Mouse (Mus musculus) spleen, embryonic (tissue): ENCODE results near the gene Prkag3.

Experiments used
- CTCF ChIA-PET: fragments of 350-600 bp; sonication (Branson Sonifier 250); formaldehyde crosslinking; loops from one replicate; lab custom pipeline; 2022; lab: Charles Lee

The Prkag3 gene

DNA sequence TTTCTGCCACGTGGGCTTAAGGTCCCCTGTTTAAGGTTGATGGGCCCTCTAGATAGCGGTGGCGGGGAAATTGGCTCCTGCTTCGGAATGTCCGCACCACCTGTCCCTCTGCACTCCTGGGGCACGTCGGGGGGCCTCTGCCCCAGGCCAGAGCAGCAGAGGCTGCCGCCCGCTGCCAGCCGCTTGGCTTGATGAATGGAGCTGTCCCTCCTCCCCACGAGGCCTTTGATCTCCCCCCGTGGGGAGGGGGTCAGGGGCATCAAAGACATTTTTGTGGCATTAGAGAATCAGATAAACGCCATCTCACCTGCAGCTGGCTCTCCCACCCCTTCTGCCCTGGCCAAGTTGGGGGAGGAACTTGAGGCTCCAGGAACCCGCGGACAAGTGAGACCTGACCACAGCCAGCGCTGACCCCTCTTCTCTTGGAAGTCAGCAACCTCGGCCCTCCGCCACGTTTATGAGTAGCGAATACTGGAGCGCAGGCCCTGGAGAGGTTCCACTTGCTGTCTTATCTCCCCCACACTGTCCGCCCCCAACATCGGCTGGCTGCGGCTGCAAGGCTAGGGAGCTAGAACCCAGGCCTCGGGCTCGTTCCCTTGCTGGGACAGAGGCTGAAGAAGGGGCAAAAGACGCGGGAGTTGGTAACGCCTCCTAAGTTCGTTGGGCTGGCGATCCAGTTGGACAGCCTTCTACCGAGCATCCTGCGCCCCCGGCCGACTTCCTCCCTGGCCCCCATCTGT lies 21.9 kb upstream of the Prkag3 start:
- CTCF ChIA-PET = no interaction called here

DNA sequence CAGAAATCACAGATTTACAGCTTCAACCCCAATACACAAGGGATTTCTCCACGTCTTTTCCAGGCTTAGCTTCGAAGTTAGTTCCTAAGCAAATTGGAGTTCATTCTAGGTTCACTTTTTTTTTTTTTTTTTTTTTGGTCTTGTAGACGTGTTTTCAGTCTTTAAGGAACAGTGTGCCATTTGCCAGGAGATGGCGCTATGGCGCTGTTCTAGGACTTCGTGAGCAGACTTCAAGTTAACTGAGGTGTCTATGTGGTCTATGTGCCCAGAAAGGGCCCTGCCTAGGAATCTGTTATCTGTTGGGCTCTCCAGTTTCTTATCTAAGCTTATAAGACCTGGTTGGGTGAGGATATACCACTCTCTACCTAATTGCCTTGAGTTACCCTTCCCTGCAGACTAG lies 14.1 kb upstream of the Prkag3 start:
- CTCF ChIA-PET = interaction anchor here (0.7 to 1.1 kb wide), 6 partner anchors 9 to 454 kb away, joined by 3 to 18 read pairs (median 8); no protein-coding TSS in a partner anchor

DNA sequence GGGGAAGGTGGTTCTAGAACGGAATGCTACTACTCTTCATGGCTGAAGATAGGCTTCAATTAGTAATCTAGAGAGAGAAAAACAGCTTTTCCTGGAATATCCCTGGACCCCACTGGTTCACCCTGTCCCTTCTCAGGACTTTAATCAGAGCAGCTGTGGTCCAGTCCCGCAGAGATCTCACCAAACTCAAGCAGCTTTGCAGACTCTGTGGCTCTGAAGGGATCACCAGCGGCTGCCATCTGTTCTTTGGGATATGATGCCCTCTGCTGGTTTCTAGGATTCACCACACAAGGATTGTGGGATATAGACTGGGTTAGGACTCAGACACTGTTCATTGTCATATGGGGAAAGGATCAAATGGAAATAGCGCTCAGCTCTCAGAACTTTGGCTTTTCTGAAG lies 10.8 kb upstream of the Prkag3 start:
- CTCF ChIA-PET = no interaction called here

DNA sequence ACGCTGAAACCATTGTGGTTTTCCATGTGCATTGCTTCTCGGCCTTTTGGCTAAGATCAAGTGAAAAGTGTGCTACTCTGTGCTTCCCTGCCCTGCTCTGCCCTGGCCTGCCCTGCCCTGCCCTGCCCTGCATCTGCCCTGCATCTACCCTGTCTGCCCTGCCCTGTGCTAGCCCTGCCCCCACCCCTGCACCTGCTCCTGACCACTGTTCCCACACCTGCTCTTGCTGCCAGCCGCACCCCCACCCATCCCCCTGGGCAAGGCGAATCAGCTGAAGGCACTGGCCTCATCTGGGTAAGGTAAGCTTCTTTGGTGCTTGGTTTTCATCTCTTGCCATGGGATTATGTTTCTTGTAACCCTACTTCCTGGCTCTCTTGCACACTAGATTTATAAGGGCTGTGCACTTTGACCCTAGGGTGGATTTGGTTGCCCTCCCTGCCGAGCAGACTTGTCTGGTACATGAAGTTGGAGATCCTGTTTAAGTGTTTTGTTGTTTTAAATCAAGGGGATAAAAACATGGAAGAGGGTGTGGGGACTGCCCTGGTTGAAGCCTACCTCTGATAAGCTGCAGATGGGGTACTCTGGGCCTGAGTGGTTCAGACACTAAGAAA lies 5.3 kb upstream of the Prkag3 start:
- CTCF ChIA-PET = interaction anchor here (1.1 kb wide), 1 partner anchor 9 kb away, joined by 18 read pairs; no protein-coding TSS in a partner anchor

DNA sequence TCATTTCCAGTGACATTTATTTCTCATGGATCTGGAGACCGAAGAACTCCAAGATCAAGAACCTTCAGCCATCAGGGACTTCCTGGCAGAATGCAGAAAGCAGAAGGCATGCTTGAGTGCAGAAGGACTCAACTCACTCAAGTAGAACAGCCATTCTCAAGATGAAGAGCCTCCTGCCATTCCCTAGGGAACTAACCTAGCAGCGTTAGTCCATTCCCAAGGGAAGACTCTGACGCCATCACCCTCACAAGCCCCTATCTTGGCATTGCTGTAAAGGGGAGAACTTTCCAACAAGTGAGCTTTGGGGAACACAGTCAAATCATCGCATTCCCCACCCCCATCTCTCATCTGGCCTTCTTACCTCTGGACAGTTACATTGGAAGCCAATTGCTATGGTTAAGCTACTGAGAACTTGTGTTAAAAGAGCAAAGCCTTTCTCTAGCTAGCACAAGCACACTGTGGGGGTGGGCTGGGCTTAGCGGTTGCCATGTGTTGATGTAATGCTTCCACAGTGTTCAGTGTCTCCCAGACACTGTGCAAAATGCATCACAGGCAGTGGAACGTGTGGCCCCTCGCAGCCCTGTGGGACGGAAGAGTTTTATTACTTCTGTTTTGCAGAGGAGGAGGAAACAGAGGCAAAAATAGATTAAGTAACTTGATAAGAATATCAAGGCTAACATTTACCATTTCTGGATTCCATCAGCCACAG lies 4.4 kb upstream of the Prkag3 start:
- CTCF ChIA-PET = interaction anchor here (1.1 kb wide), 1 partner anchor 10 kb away, joined by 18 read pairs; no protein-coding TSS in a partner anchor

DNA sequence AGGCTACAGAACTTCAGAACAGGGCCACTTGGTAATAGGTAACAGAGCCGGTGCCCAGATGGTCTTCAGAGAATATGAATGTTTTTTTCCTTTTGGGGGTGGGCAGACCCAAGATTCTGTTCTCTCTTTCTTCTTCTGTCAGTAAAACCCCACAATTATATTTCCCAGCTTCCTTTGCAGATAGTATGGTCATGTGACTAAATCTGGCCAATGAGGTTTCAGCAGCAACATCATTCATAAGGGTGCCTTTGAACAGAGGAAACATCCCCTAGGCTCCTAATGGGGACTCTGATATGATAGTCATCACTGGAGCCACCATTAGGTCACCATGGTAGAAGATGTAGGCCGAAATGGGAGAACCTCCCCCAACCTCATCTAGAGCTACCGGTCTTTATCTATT lies 3.8 kb upstream of the Prkag3 start:
- CTCF ChIA-PET = no interaction called here

DNA sequence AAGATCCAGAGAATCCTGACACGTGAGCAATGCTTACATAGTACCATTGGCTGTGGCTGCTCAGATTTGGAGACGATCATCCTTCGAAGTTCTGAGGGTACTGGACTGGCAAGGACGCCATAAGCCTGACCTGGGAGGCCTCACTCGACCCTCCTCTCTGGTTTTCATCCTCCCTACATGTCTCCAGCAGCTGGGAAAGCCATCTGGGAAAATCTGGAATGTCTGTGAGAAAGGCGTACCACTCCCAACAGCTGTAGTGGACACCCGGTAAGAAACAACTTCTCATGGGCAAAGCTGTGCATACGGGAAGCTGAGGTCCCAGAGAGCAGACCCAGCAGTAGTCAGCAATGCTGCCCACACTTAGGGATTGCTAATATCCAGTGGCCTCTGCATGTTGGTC lies 3.1 kb upstream of the Prkag3 start:
- CTCF ChIA-PET = no interaction called here

DNA sequence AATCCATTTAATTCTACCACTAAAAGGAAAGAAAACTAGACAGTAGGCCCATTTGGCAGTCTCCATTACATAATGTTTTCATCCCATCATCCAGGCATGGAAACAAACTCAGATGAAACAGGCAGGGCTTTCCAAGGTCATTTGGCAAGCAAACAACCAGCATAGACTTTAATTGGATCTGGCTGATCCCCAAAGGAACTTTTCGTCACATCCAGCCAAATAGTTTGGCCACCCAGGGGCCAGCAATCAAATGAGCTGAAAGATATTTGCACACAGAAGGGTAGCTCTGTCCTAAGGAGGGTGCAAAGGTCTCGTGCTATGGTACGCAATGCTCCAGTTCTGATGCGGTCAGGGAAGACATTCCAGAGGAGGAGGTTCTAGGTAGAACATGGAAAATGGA lies 1.7 kb upstream of the Prkag3 start:
- CTCF ChIA-PET = no interaction called here

DNA sequence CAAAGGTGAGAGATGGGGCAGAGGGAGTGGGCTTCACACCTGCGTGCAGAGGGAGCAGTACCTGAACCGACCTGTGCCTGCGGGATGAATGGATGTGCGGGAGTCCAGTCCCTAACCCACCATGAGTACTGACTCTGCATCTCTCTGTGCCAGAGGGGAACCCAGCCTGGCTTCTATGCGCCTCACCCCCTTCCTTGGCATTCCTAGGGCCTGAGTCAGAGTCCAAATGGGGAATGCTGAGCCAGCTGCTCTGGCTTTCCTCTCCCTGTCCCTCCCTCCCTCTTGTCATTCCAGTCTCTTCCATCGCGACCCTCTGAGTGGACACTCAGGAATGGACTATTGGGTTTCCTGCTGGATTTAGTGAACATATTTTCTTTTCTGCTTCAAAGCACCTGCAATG lies 280 bp upstream of the Prkag3 start:
- CTCF ChIA-PET = no interaction called here

DNA sequence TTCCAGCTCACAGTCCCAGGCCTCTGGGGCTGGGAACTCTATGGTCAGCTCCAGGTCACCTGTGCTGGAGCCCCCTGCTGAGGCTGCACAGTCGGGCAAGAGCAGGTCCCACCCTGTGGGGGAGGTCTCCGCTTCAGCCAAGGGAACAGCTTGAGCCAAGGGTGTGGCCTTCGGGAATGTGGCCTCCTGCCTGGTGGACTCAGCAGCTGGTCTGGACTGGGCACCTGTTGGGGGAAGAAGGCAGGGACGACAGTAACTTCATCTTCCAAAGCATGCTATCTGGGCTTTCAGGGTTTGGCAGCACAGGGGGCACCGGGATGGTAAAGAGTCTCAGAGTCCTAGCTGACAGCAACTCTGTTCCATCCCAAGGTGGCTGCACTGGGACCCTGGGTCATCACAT lies 1.7 kb downstream of the Prkag3 start:
- CTCF ChIA-PET = interaction anchor here (0.5 kb wide), 1 partner anchor 26 kb away, joined by 3 read pairs; no protein-coding TSS in a partner anchor

DNA sequence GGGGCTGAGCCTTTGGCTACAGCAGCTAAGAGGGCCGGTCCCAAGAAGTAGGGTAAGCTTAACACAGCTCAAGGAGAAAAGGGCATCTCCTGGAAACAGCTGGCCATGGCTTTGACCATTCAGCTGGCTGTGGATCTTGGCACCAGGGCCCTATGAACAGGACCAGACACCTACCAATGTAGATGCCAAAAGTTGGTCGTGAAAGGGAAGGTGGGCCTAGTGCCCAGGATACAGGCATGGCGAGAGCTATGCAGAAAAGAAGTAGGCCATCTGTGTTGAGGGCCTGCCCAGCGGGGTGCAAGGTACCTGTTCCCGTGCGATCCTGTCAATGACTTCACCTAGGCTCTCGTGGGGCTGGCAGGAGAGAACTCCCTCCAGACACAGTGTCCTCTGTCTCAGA lies 8.2 kb downstream of the Prkag3 start:
- CTCF ChIA-PET = no interaction called here

DNA sequence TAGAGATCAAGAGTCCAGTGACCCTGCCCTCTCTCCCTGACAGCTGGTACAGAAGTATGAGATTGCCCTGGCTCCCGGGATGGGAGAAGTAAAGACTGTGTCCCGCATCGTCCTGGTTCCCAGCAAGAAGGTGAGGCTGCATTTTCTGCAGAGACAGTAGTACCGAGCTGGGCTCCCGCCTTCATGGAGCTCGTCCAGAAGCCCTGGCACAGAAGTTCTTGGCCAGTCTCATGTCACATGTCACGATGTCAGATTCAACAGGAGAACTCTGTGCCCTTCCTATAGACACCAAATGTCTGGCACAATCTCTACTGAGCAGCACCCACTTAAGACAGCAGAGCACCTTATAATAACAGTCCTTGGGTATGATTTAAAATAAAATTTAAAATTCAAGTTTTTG lies 11.5 kb downstream of the Prkag3 start:
- CTCF ChIA-PET = no interaction called here

DNA sequence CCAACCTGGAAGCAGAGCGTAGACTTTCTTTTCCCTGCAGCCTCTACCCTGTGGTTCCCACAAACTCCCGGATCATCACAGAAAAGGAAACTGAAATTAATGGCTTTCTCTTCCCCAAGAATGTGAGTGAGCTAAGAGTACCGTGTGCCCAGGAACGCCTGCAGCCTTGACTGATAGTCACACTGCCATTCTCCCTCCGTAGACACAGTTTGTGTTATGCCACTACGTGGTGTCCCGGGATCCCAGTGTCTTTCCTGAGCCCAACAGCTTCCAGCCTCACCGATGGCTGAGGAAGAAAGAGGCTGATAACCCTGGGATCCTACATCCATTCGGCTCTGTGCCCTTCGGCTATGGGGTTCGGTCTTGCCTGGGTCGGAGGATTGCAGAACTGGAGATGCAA lies 12.0 kb downstream of the Prkag3 start:
- CTCF ChIA-PET = no interaction called here

DNA sequence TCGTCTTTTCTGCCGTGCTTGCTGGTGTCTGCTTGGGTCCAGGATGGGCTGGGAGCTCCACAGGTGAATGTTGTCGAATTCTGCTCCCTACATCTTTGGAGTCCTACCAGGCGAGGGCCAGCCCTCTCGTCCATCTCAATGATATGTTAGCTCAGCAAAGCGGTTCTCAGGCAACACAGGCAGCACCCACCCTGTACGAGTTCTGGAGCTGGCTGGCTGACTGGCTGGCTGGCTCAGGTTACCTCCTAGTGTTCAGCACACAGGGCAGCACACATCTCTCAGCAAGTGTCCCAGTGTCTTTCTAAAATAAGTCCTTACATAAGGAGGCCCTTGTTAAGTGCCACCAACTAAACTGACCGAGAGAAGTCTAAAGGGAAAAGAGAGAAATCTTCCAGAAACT lies 20.6 kb downstream of the Prkag3 start:
- CTCF ChIA-PET = no interaction called here

DNA sequence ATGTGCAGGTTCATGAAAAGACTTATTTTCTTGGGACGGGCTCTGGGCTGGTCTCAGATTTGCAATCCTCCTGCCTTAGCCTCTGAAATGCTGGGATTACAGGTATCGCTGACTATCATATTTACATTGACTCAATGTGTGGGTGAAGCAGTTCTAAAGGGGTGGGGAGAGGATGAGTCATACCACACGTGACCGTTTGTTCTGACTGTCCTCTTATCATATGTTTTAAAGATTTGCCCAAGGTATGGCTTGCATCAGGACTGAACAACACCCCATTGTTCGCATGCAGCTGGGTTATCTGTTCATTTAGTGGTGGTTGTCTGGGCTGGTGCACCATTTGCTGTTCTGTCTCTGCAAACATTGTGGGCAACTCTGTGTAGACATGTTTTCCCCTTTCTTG lies 22.3 kb downstream of the Prkag3 start:
- CTCF ChIA-PET = no interaction called here

DNA sequence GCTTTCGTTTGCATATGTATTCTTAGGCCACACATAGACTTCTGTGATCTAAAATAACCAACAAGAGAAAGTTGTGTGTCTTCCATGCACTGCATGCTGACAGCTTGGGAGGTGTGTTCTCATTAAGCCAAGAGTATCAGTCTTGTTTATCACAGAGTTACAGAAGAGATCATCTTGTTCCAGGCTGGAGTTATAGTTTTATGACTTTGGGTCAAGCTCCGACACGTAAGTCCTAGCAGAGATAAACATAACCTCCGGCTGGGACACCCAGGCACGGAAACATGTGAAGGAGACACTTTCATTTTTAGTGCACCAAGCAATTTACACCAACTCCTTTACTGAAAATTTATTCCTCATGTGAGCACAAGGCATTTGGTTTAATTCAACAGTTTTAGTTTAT lies 22.9 kb downstream of the Prkag3 start:
- CTCF ChIA-PET = no interaction called here

DNA sequence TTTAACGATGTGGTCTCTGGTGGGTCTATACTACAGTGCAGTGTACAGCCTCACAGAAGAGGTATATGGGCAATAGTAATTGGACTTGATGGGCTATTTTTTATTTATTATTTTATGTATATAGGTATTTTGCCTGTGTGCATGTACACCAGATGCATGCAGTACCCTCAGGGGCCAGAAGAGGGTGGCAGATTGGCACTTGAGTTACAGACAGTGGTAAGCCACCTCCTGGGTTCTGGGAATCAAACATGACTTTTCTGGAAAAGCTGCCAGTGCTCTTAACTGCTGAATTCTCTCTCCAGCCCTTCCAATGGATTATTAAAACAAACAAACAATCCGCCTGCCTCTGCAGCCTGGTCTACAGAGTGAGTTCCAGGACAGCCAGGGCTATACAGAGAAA lies 25.3 kb downstream of the Prkag3 start:
- CTCF ChIA-PET = no interaction called here

DNA sequence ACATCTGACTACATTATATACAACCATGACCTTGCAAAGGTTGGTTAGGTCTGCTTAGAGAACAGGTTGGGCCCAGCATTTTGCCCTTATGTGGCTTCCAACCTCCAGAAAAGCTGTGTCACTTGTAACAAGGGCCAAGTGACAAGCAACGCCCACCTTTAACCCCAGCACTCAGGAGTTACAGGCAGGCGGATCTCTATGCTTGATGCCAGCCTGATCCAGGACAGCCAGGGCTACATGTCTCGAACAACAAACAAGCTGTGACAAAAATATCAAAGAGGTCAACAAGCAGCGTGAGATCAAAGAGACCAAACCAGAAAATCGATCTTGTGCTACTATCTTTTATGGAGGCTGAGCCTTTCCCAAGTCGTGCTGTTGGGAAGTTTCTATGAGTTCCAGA lies 27.4 kb downstream of the Prkag3 start:
- CTCF ChIA-PET = interaction anchor here (0.7 kb wide), 1 partner anchor 78 kb away, joined by 3 read pairs; no protein-coding TSS in a partner anchor

DNA sequence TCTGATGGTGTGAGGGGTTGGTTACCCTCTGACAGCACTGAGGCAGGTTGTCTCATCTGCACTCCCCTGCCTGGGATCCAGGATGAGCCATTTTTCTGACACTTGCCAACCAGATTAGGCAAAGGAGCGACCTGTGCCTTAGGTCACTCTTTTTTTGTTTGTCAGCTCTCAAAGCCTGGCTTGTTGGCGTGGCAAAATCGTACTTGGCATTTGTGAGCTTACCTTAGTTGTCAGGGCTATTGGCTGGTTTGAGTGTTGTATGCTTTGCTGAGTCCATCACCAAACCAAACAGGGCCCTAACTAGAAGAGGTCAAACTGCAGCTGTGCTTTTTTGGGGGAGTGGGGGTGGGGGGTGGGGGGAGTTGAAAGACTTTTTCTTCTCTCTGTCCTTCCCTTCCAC lies 29.7 kb downstream of the Prkag3 start:
- CTCF ChIA-PET = no interaction called here

DNA sequence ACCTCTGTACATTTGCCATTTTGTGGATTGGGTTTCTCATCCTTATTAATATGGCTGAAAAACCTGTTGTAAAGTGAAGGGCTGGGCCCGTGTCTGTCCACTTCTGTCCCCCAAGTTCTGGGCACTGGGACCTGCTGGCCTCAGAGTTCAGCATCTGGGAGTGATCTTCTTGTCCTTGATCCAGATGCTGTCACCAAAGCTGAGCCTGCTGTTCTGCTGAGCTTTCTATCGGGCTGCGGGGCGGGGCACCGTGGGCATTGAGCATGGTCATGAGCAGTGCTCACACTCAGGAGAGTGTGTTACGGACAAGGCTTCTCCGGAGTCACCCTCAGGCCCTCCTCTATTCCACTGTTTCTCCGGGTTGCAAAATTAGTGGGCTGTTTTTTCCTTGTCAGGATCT lies 30.9 kb downstream of the Prkag3 start:
- CTCF ChIA-PET = no interaction called here

DNA sequence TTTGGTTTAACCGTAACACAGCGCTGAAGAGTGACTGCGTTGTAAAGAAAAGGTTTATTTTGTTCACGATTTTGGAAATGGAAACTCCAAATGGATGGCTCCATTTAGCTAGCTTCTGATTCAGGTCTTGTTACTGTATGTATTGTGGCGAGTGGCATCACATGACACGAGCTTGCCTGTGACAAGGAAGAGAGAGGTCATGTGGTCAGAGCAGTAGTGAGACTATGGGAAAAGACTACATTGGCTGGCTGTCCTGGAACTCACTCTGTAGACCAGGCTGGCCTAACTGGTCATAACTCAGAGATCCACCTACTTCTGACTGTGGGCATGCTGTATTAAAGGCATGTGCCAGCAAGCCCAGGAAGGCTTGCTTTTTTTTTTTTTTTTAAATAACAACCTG lies 33.1 kb downstream of the Prkag3 start:
- CTCF ChIA-PET = no interaction called here

DNA sequence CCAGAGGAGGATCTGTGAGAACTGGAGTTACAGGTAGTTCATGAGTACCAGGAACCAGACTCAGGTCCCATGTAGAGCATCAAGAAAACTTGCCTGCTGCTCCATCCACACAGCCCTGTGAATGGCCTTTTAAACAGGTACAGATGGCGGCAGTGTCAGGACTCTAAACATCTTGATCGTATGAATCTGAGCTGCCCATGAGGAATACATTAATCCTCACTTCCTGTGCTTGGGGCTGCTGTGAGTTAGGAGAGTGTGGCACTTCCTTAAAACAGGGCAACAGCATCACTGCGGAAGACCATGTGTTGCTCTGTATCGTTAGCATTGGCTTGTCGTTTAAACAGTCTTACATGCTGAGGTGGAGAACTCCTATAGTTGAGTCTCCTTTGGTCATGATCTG lies 33.6 kb downstream of the Prkag3 start:
- CTCF ChIA-PET = interaction anchor here (0.9 kb wide), 1 partner anchor 91 kb away, joined by 3 read pairs; no protein-coding TSS in a partner anchor
